Mouse (Mus musculus) small intestine, adult 2 months (tissue): ENCODE measurements around the gene Rab37.

Experiments
- CTCF ChIP-seq: fragments of 200-500 bp; IDR thresholded peaks from 2 replicates; pipeline ENCODE4 v1.5.1; 2012; ENCODE audit warnings: low read depth, mild to moderate bottlenecking, control low read depth, inconsistent platforms, low read length, moderate library complexity, mixed read lengths; ENCODE audit not compliant: insufficient replicate concordance, insufficient read length; ENCODE audit errors: extremely low read depth
- POLR2A ChIP-seq: fragments of 200-500 bp; IDR thresholded peaks from 2 replicates; pipeline ENCODE4 v1.6.1; 2012; ENCODE audit warnings: low read depth, mild to moderate bottlenecking, control low read depth, inconsistent platforms, low read length, moderate library complexity

- TF ChIP-seq CTCF (no peak), POLR2A (no peak)
Measured at GRCm38 (mm10) chr11:115073002-115073401, 18.2 kb upstream of the Rab37 start.
